Mouse (Mus musculus) liver, adult (tissue): ENCODE measurements around the gene Cbx5.
A peak's percentile ranks its signal among the peaks of the same experiment; 100 is the strongest.

ENCODE experiments used
- GATA4 ChIP-seq: IDR thresholded peaks from 2 replicates; pipeline ENCODE4 v1.6.1; 2014; ENCODE audit warnings: mild to moderate bottlenecking, low read length; ENCODE audit not compliant: insufficient replicate concordance

Cbx5 gene

DNA sequence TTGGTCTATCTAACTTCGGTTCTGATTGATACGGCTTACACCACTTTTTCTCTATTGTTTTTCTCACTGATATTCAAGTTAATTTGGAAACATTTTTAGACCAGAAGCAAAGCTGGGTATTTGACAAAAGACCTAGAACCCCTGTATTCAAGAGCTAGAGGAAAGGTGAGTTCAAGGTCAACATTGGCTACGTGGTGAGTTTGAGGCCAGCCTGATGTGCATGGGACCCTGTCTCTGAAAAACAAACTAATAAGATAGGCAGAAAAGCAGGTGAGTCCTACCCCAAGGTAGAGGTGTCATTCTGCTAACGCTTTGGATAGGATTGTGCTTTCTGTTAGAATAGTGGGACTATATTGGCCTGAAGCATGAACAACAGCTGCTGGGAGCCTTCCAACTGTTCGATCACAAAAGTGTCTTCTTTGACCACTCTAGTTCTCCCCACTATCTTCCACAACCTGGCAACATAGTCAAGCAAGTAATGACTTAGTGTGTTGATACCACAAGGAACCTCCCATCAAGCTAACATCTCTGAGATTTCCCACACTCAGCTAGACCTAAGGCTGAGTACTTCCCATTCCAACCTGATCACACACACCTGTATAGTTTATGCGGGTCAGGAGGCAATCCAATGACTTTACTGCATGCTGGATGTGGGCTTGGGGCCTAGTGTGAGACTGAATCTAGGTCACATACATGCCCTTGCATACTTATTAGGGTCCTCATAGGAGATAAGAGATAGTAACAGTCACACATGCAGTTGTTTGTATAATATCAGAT lies 16.8 kb upstream of the Cbx5 start:
- TF ChIP-seq GATA4, result no peak

GRCm38 (mm10) chr15:103255169-103255568 lies 15.6 kb upstream of the Cbx5 start:
- TF ChIP-seq GATA4, result no peak

DNA sequence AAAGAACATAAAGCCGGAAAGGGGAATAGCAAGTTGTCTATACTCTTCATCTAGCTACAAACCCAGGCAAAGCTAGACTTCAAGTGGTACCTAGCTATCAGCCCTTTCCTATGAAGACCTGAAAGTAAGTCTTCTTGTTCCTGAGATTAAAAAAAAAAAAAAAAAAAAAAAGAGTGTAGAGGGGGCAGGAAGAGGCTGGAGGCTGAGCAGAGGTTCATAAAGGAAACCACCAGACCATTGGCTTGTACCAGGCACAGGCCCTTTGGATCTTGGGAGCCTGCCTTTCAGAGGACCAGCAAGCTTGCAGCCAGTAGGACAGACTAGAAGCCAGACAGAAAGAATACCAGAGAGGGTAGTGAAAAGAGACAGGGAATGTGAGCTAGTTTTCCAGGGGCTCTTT lies 13.7 kb upstream of the Cbx5 start:
- TF ChIP-seq GATA4, result no peak

GRCm38 (mm10) chr15:103252660-103253059 lies 13.0 kb upstream of the Cbx5 start:
- no peak for TF ChIP-seq GATA4

DNA sequence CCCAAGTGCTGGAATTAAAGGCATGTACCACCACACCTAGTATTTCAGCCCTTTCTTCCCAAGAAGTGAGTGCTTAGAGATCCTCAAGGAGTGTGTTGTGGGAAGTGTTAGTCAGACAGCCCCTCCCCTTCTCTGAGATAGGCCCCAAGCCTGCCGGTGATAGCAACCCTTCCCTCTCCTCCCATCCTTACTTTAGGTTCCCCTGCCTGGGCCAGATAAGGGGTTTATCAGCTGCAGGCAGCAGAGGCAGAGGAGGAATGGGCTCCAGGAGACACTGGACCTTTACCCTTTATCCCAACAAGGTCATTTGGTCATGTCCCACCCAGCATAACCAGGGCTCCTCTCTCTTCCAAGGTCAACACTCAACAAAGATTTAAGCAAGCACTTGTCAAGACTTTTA lies 12.0 kb upstream of the Cbx5 start:
- TF ChIP-seq GATA4, result no peak

- peak; percentile 79; the same call in 1 of the 2 replicates for TF ChIP-seq GATA4
Observed at GRCm38 (mm10) chr15:103250195-103250740, 10.7 kb upstream of the Cbx5 start.

DNA sequence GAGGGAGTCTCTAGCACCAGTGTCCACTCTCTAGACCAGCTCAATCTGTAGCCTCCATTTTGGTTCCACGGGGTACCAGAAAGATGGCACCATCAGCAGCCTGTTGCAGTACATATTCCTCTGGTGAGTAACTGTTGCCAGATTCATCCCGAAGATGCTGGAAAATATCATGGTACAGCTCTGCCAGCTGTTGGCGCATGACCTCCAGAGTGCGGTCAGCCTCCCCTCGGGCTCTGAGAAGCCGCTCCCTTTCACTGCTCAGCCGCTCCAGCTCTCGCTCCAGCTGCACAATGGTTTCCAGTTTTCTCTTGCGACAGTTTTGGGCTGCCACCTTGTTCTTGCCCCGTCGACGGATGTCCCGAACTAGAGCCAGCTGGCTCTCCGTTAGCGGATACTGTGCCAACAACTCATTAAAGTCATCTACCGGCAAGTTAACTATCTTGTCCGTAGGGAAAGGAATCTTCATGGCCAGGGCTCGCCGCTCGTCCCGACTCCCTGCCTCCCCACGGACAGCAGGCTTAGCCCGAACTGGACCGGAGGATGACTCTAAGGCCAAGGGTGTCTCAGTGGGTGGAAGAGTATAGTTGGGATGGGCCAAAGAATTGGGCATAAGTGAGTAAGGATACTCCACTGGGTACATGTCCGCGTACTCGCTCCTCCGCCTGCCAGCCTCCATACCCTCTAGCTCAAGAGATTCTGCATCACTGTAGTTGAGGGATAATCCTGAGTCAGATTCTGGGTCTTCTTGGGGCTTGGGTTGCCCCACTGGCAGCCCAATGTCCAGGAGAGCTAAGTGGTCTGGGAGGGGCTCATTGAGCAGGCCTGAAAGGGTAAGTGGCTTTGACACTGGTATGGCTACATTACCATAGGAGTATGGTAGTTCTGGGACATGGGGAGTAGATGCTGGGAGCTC lies 9.0 kb upstream of the Cbx5 start:
- no peak for TF ChIP-seq GATA4

GRCm38 (mm10) chr15:103247782-103248400 lies 8.3 kb upstream of the Cbx5 start:
- no peak for TF ChIP-seq GATA4

- TF ChIP-seq GATA4, result no peak
Observed at GRCm38 (mm10) chr15:103247078-103247781, 7.6 kb upstream of the Cbx5 start.

- no peak for TF ChIP-seq GATA4
Observed at GRCm38 (mm10) chr15:103245616-103246015, 6.0 kb upstream of the Cbx5 start.

GRCm38 (mm10) chr15:103242885-103243284 lies 3.3 kb upstream of the Cbx5 start:
- TF ChIP-seq GATA4, result no peak

GRCm38 (mm10) chr15:103240160-103241028 lies 778 bp upstream of the Cbx5 start, which contains the start of gene Hnrnpa1:
Gene Hnrnpa1, plus strand, starts transcription at chr15:103240432.
- TF ChIP-seq GATA4, result peak; percentile 59; the same call in 1 of the 2 replicates

DNA sequence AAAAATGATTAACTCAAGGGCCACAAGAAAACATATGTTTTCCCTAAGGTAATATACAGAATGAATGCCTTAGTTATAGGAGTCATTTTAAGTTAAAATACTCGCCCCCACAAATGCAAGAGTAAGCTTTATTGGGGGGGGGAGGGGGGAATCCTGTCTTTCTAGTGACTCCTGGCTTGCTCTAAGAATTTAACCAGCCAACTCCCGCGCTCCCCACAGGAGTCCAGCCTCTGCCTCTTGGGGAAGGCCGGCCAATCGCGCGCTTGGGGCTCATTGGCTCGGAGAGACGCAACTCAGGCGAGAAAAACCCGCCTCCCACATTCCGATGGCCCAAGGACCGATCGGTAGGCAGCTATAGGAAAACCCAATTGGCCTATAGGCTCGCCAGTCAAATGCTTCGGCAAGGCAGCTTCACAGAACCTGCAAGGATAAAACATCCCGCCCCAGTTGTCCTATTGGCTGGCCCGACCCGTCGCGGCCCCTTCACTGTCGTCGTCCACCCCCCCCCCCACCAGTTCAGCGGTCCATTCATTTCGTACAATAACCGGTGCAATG lies 409 bp downstream of the Cbx5 start:
- TF ChIP-seq GATA4, result no peak
